Comparison of ENCODE assay signal across 24 mouse cellular contexts in the genomic region with DNA sequence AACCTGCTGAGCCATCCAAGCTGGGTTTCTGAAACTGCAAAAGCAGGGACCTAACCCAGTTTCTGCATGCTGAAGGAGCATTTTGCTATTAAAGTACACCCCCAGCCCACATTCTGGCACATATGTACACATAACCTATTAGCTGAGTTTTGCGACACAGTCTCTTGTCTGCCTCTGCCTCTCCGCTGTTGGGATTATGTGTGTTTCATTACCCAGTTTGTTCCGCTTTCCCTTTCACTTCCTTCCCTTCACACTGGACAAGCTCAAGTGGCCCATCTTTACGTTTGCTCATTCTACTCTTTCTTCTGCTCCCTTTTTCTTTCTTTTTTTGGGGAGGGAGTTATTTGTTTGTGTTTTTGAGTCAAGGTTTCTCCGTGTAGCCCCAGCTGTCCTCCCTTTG. TPM values are rescaled to one million over a fixed set of nuclear protein-coding genes. Genes with fewer than 3 reads are reported as not detected.
A peak's percentile ranks its signal among the peaks of the same experiment; 100 is the strongest.
DNase-seq lines count a peak whose midpoint lies in the region; ATAC-seq and TF ChIP-seq lines count a peak whose summit lies in the region.
"Had no signal": no experiment of that assay in that cellular context is flagged by ENCODE, and none has a peak within 500 bp of the region (broad histone marks: within the 10 kb centered on the region; RNA-seq: fewer than 3 reads in every experiment).

No protein-coding gene starts in this region.

- TF ChIP-seq EP300 in liver, postnatal 0 days (IDR thresholded peaks at IDR 0.05; ENCODE audit: low read depth): no peak

- no peak for TF ChIP-seq POLR2A in bone marrow, adult 2 months (IDR thresholded peaks at IDR 0.05; ENCODE audit: borderline replicate concordance, control insufficient read depth, low read depth, low read length)

- no peak for DNase-seq in liver, postnatal 0 days
- DNase-seq in liver: no peak
- no peak for DNase-seq in hindbrain, embryonic 10.5 days (ENCODE audit: low spot score)
- no peak for DNase-seq in ovary, postnatal 36 days (ENCODE audit: low spot score)
- no peak for DNase-seq in right cerebral cortex, postnatal 36 days (ENCODE audit: low spot score in 2 of 2)
- DNase-seq: adrenal gland, postnatal 10 days; B cell, adult 2 months; cerebellum, adult 2 months; cerebellum, postnatal 10 days; gastrocnemius, adult 2 months; gastrocnemius, postnatal 25 days; heart, adult 11 months; heart, postnatal 14 days had no signal

- H3K9ac ChIP-seq in liver, postnatal 0 days (replicated peaks): no peak overlapping the region
- H3K9ac ChIP-seq: forebrain, embryonic 13.5 days; heart, embryonic 15.5 days; hindbrain, embryonic 14.5 days had no signal

- H3K27ac ChIP-seq in liver, postnatal 0 days (ENCODE audit: low read depth): peak overlapping the region; percentile 39; the same call in 1 of the 2 replicates
- H3K27ac ChIP-seq in bone marrow, adult 2 months (ENCODE audit: control insufficient read depth, insufficient read depth, low read depth, low read length, poor library complexity): peak overlapping the region; percentile 47; the same call in 1 of the 2 replicates
- 0 out of 2 replicates have a peak overlapping the region, but pooled peaks have one; percentile 10 for H3K27ac ChIP-seq in brown adipose tissue, adult 24 weeks (replicated peaks; ENCODE audit: low read depth, low read length)
- H3K27ac ChIP-seq in hindbrain, embryonic 10.5 days: no peak overlapping the region
- H3K27ac ChIP-seq: embryonic facial prominence, embryonic 10.5 days; forebrain, embryonic 13.5 days; gastrocnemius, adult 2 months; heart, embryonic 15.5 days; hindbrain, embryonic 14.5 days had no signal

- H3K4me1 ChIP-seq in liver, postnatal 0 days (ENCODE audit: insufficient read depth): peaks cover 17% of the 10 kb centered on the region
- peaks cover 7% of the 10 kb centered on the region for H3K4me1 ChIP-seq in bone marrow, adult 2 months (ENCODE audit: control insufficient read depth, insufficient read depth, low read length)
- H3K4me1 ChIP-seq in brown adipose tissue, adult 24 weeks (ENCODE audit: control insufficient read depth, insufficient read depth, insufficient read length, low read length): peaks cover 4% of the 10 kb centered on the region
- H3K4me1 ChIP-seq in megakaryocyte, embryonic 14.5 days: peaks cover 44% of the 10 kb centered on the region
- peaks cover 21% of the 10 kb centered on the region for H3K4me1 ChIP-seq in hindbrain, embryonic 10.5 days (replicated peaks)

- H3K4me2 ChIP-seq in liver, postnatal 0 days (ENCODE audit: low read depth, low read length): no peak overlapping the region
- H3K4me2 ChIP-seq: forebrain, embryonic 13.5 days; heart, embryonic 11.5 days; heart, embryonic 15.5 days; hindbrain, embryonic 14.5 days had no signal

- peaks cover 17% of the 10 kb centered on the region for H3K36me3 ChIP-seq in liver, postnatal 0 days (replicated peaks; ENCODE audit: insufficient read depth, low read length)
- H3K36me3 ChIP-seq in megakaryocyte, embryonic 14.5 days (replicated peaks; ENCODE audit: low read length): peaks cover 67% of the 10 kb centered on the region
- H3K36me3 ChIP-seq in hindbrain, embryonic 10.5 days: peaks cover 59% of the 10 kb centered on the region

- H3K4me3 ChIP-seq in liver, postnatal 0 days (ENCODE audit: low read depth, low read length): no peak overlapping the region
- H3K4me3 ChIP-seq in bone marrow, adult 2 months (replicated peaks; ENCODE audit: control insufficient read depth, low read depth, low read length): no peak overlapping the region
- H3K4me3 ChIP-seq in brown adipose tissue, adult 24 weeks (ENCODE audit: insufficient read depth, low read depth, low read length): no peak overlapping the region
- peak overlapping the region; percentile 47 for H3K4me3 ChIP-seq in megakaryocyte, embryonic 14.5 days (replicated peaks)
- H3K4me3 ChIP-seq in hindbrain, embryonic 10.5 days: no peak overlapping the region
- H3K4me3 ChIP-seq: embryonic facial prominence, embryonic 10.5 days; forebrain, embryonic 13.5 days; gastrocnemius, adult 2 months; heart, embryonic 15.5 days had no signal

- no peaks in the 10 kb centered on the region for H3K9me3 ChIP-seq in liver, postnatal 0 days (ENCODE audit: low read length)
- no peaks in the 10 kb centered on the region for H3K9me3 ChIP-seq in megakaryocyte, embryonic 14.5 days
- H3K9me3 ChIP-seq in hindbrain, embryonic 10.5 days: no peaks in the 10 kb centered on the region
- H3K9me3 ChIP-seq: embryonic facial prominence, embryonic 10.5 days; forebrain, embryonic 13.5 days; G1E; heart, embryonic 15.5 days had no signal

- WGBS in liver, postnatal 0 days (ENCODE audit: insufficient replicate concordance): 72% methylated on average over 5 of the region's 5 CpGs
- whole genome bisulfite sequencing in bone marrow, adult 2 months: 57% methylated on average over 5 of the region's 5 CpGs
- WGBS in hindbrain, embryonic 10.5 days: 95% methylated on average over 5 of the region's 5 CpGs

- TF ChIP-seq CTCF in liver, postnatal 0 days (IDR thresholded peaks at IDR 0.05; ENCODE audit: low read depth): no peak
- TF ChIP-seq CTCF in bone marrow, adult 2 months (IDR thresholded peaks at IDR 0.05; ENCODE audit: control insufficient read depth, insufficient read depth, low read length): no peak

- H3K27me3 ChIP-seq in liver, postnatal 0 days (ENCODE audit: insufficient read depth, low read length): no peaks in the 10 kb centered on the region
- no peaks in the 10 kb centered on the region for H3K27me3 ChIP-seq in megakaryocyte, embryonic 14.5 days (replicated peaks)
- H3K27me3 ChIP-seq in hindbrain, embryonic 10.5 days (ENCODE audit: insufficient read depth, poor library complexity, severe bottlenecking): no peaks in the 10 kb centered on the region
- H3K27me3 ChIP-seq: forebrain, embryonic 13.5 days; heart, embryonic 15.5 days had no signal

- ATAC-seq in liver, postnatal 0 days: no peak
- ATAC-seq: CD4-positive, CD25-positive, alpha-beta regulatory T cell, adult 4 months; forebrain, embryonic 13.5 days had no signal

RNA-seq across cellular contexts. Expression of a gene that starts 3.1 kb away (rescaled TPM):
- polyA plus RNA-seq in liver, postnatal 0 days (2015; fragmentation: Nextera tagmentation; extraction: Ambion mirVana): 17.5 and 20.7 TPM in 2 replicates
- polyA plus RNA-seq in bone marrow, adult 2 months (2011; ENCODE audit: insufficient read depth, insufficient read length, low replicate concordance, missing spikeins): 48.4 and 85.1 TPM in 2 replicates
- polyA plus RNA-seq in brown adipose tissue, adult 24 weeks (2012; ENCODE audit: insufficient read depth, insufficient read length, missing spikeins): 25.0 and 25.8 TPM in 2 replicates
- polyA plus RNA-seq in megakaryocyte, embryonic 14.5 days (2012; ENCODE audit: insufficient read depth, low replicate concordance): 23.5 and 35.2 TPM in 2 replicates
- 70.2 and 74.9 TPM in 2 replicates for polyA plus RNA-seq in hindbrain, embryonic 10.5 days (2016; fragmentation: Nextera tagmentation; extraction: Ambion mirVana)

RNA-seq across cellular contexts. Expression of a gene that starts 5.7 kb away (rescaled TPM):
- polyA plus RNA-seq in liver, postnatal 0 days (2015; fragmentation: Nextera tagmentation; extraction: Ambion mirVana): 42.6 and 44.1 TPM in 2 replicates
- 5.9 and 12.3 TPM in 2 replicates for polyA plus RNA-seq in bone marrow, adult 2 months (2011; ENCODE audit: insufficient read depth, insufficient read length, low replicate concordance, missing spikeins)
- 7.3 and 15.5 TPM in 2 replicates for polyA plus RNA-seq in brown adipose tissue, adult 24 weeks (2012; ENCODE audit: insufficient read depth, insufficient read length, missing spikeins)
- polyA plus RNA-seq in megakaryocyte, embryonic 14.5 days (2012; ENCODE audit: insufficient read depth, low replicate concordance): 26.1 and 59.5 TPM in 2 replicates
- 37.2 and 41.3 TPM in 2 replicates for polyA plus RNA-seq in hindbrain, embryonic 10.5 days (2016; fragmentation: Nextera tagmentation; extraction: Ambion mirVana)

RNA-seq across cellular contexts. Expression of a gene that starts 5.9 kb away (rescaled TPM):
- polyA plus RNA-seq in liver, postnatal 0 days (2015; fragmentation: Nextera tagmentation; extraction: Ambion mirVana): not detected in 2 replicates
- polyA plus RNA-seq in bone marrow, adult 2 months (2011; ENCODE audit: insufficient read depth, insufficient read length, low replicate concordance, missing spikeins): not detected in 2 replicates
- not detected in 2 replicates for polyA plus RNA-seq in brown adipose tissue, adult 24 weeks (2012; ENCODE audit: insufficient read depth, insufficient read length, missing spikeins)
- polyA plus RNA-seq in megakaryocyte, embryonic 14.5 days (2012; ENCODE audit: insufficient read depth, low replicate concordance): not detected in 2 replicates
- polyA plus RNA-seq in hindbrain, embryonic 10.5 days (2016; fragmentation: Nextera tagmentation; extraction: Ambion mirVana): not detected in 2 replicates
- polyA plus RNA-seq: CD4-positive, CD25-positive, alpha-beta regulatory T cell, adult 4 months; cerebellum, adult 2 months; embryonic facial prominence, embryonic 10.5 days; embryonic facial prominence, embryonic 14.5 days; forebrain, embryonic 13.5 days; G1E; heart, embryonic 11.5 days; heart, embryonic 15.5 days; hindbrain, embryonic 14.5 days had no signal

RNA-seq across cellular contexts. Expression of a gene that starts 8.2 kb away (rescaled TPM):
- 0.32 and 0.72 TPM in 2 replicates for polyA plus RNA-seq in liver, postnatal 0 days (2015; fragmentation: Nextera tagmentation; extraction: Ambion mirVana)
- polyA plus RNA-seq in bone marrow, adult 2 months (2011; ENCODE audit: insufficient read depth, insufficient read length, low replicate concordance, missing spikeins): not detected in 2 replicates
- polyA plus RNA-seq in brown adipose tissue, adult 24 weeks (2012; ENCODE audit: insufficient read depth, insufficient read length, missing spikeins): not detected in 2 replicates
- not detected in 2 replicates for polyA plus RNA-seq in megakaryocyte, embryonic 14.5 days (2012; ENCODE audit: insufficient read depth, low replicate concordance)
- 2.4 and 2.6 TPM in 2 replicates for polyA plus RNA-seq in hindbrain, embryonic 10.5 days (2016; fragmentation: Nextera tagmentation; extraction: Ambion mirVana)
- polyA plus RNA-seq: CD4-positive, CD25-positive, alpha-beta regulatory T cell, adult 4 months had no signal

RNA-seq across cellular contexts. Expression of a gene that starts 10.9 kb away (rescaled TPM):
- polyA plus RNA-seq in liver, postnatal 0 days (2015; fragmentation: Nextera tagmentation; extraction: Ambion mirVana): 16.9 and 19.9 TPM in 2 replicates
- 12.2 and 22.8 TPM in 2 replicates for polyA plus RNA-seq in bone marrow, adult 2 months (2011; ENCODE audit: insufficient read depth, insufficient read length, low replicate concordance, missing spikeins)
- 14.0 and 20.5 TPM in 2 replicates for polyA plus RNA-seq in brown adipose tissue, adult 24 weeks (2012; ENCODE audit: insufficient read depth, insufficient read length, missing spikeins)
- 88.5 and 121 TPM in 2 replicates for polyA plus RNA-seq in megakaryocyte, embryonic 14.5 days (2012; ENCODE audit: insufficient read depth, low replicate concordance)
- polyA plus RNA-seq in hindbrain, embryonic 10.5 days (2016; fragmentation: Nextera tagmentation; extraction: Ambion mirVana): 79.2 and 87.1 TPM in 2 replicates
